In genomic region chr15:91377568-91377967, GRCm38 (mm10) we compare ENCODE assay signal across 18 mouse cellular contexts.
"Had no signal": no experiment of that assay in that cellular context is flagged by ENCODE, and none has a peak within 500 bp of the region (broad histone marks: within the 10 kb centered on the region; RNA-seq: fewer than 3 reads in every experiment).

No protein-coding gene starts in this region.

- H3K4me2 ChIP-seq: limb, embryonic 13.5 days; liver, embryonic 12.5 days; liver, embryonic 15.5 days; lung, embryonic 15.5 days; midbrain, embryonic 13.5 days; stomach, embryonic 15.5 days had no signal

- H3K4me1 ChIP-seq: liver, embryonic 12.5 days; liver, embryonic 15.5 days; megakaryocyte, embryonic 14.5 days had no signal

- H3K9me3 ChIP-seq: limb, embryonic 10.5 days; limb, embryonic 13.5 days; liver, embryonic 12.5 days; liver, embryonic 15.5 days; lung, embryonic 15.5 days; midbrain, embryonic 10.5 days; midbrain, embryonic 13.5 days; stomach, embryonic 15.5 days had no signal

- H3K27ac ChIP-seq: limb, embryonic 10.5 days; limb, embryonic 13.5 days; liver, embryonic 12.5 days; liver, embryonic 15.5 days; lung, embryonic 15.5 days; midbrain, embryonic 10.5 days; midbrain, embryonic 13.5 days; stomach, embryonic 15.5 days had no signal

- H3K27me3 ChIP-seq: limb, embryonic 13.5 days; liver, embryonic 12.5 days; liver, embryonic 15.5 days; lung, embryonic 15.5 days; megakaryocyte, embryonic 14.5 days; midbrain, embryonic 13.5 days; stomach, embryonic 15.5 days had no signal

- H3K4me3 ChIP-seq: limb, embryonic 10.5 days; limb, embryonic 13.5 days; liver, embryonic 12.5 days; liver, embryonic 15.5 days; lung, embryonic 15.5 days; megakaryocyte, embryonic 14.5 days; midbrain, embryonic 10.5 days; midbrain, embryonic 13.5 days; stomach, embryonic 15.5 days had no signal

- H3K36me3 ChIP-seq: limb, embryonic 10.5 days; limb, embryonic 13.5 days; liver, embryonic 12.5 days; liver, embryonic 15.5 days; lung, embryonic 15.5 days; midbrain, embryonic 10.5 days; midbrain, embryonic 13.5 days; stomach, embryonic 15.5 days had no signal

- DNase-seq: kidney, adult 9 months; kidney, postnatal 14 days; kidney, postnatal 4 days; liver; lung, adult 18-20 months; lung, postnatal 10 days; lung, postnatal 36 days; spleen, adult 18-20 months; thymus, postnatal 25 days had no signal

- H3K9ac ChIP-seq: limb, embryonic 13.5 days; liver, embryonic 12.5 days; liver, embryonic 15.5 days; lung, embryonic 15.5 days; midbrain, embryonic 13.5 days; stomach, embryonic 15.5 days had no signal

- ATAC-seq: liver, embryonic 12.5 days; midbrain, embryonic 13.5 days had no signal
